Mouse (Mus musculus): ENCODE results near the gene Lfng. TPM values are rescaled to one million over a fixed set of nuclear protein-coding genes. Genes with fewer than 3 reads are reported as not detected.

Lfng gene
- total and polyA plus RNA-seq, 3 experiments = not detected

GRCm38 (mm10) chr5:140623791-140624190, 16.7 kb downstream of the Lfng start:
- Histone ChIP-seq H3K79me2 (replicated peaks; ENCODE audit: control insufficient read depth, extremely low read depth, insufficient read depth, poor library complexity, severe bottlenecking) (no peaks in the 10 kb centered on the region), H3K4me2 (ENCODE audit: insufficient read depth, low read depth, poor library complexity, severe bottlenecking) (no peak overlapping the region), H3K4me1 (ENCODE audit: control insufficient read depth in 1 of 2, insufficient read depth in 2 of 2) (peaks cover 0 to 6% of the 10 kb centered on the region in 2 experiments; a peak in 1 of 4 replicates), H3K4me3 (replicated peaks in 1 of 3; ENCODE audit: low read depth in 2 of 3, low read length in 2 of 3, poor library complexity in 1 of 3) (no peak overlapping the region), H3K9ac (ENCODE audit: insufficient read depth, low read depth) (no peak overlapping the region), H3K27me3 (replicated peaks) (no peaks in the 10 kb centered on the region), H3K9me3 (replicated peaks; ENCODE audit: low read length) (peaks cover 4% of the 10 kb centered on the region), H3K36me3 (replicated peaks in 1 of 2; ENCODE audit: control insufficient read depth in 1 of 2, insufficient read depth in 1 of 2, low read length in 1 of 2) (peaks cover 0 to 17% of the 10 kb centered on the region in 2 experiments), H3K27ac (ENCODE audit: insufficient read depth, low read depth) (no peak overlapping the region)
- TF ChIP-seq ZNF384 (IDR thresholded peaks at IDR 0.05; ENCODE audit: low read depth, low read length) = no peak
- no peak for TF ChIP-seq EP300 (IDR thresholded peaks at IDR 0.05; ENCODE audit: low read length)
- TF ChIP-seq MYC (IDR thresholded peaks at IDR 0.05; ENCODE audit: low read depth, low read length) = no peak
- TF ChIP-seq USF1 (IDR thresholded peaks at IDR 0.05; ENCODE audit: low read depth, low read length) = no peak
- no peak for TF ChIP-seq NRF1 (IDR thresholded peaks at IDR 0.05; ENCODE audit: low read depth, low read length)
- no peak for TF ChIP-seq UBTF (IDR thresholded peaks at IDR 0.05; ENCODE audit: low read depth, low read length)
- no peak for TF ChIP-seq IRF4 (IDR thresholded peaks at IDR 0.05; ENCODE audit: low read depth, low read length)
- no peak for TF ChIP-seq CHD1 (IDR thresholded peaks at IDR 0.05; ENCODE audit: low read depth, low read length)
- no peak for TF ChIP-seq PAX5 (IDR thresholded peaks at IDR 0.05; ENCODE audit: low read length)
- no peak for TF ChIP-seq ZKSCAN1 (IDR thresholded peaks at IDR 0.05; ENCODE audit: borderline replicate concordance, low read depth, low read length)
- no peak for TF ChIP-seq KAT2A (IDR thresholded peaks at IDR 0.05; ENCODE audit: insufficient replicate concordance, low read length)
- TF ChIP-seq ELF1 (IDR thresholded peaks at IDR 0.05; ENCODE audit: low read depth, low read length) = no peak
- TF ChIP-seq E2F4 (IDR thresholded peaks at IDR 0.05; ENCODE audit: insufficient replicate concordance, low read depth, low read length) = no peak
- TF ChIP-seq HCFC1 (IDR thresholded peaks at IDR 0.05; ENCODE audit: low read depth, low read length) = no peak
- dilution Hi-C loops (cut with MboI; ENCODE audit: extremely low pct_ligation_motif_present, extremely low pct_unique_long_range_greater_than_20kb, low sequenced_read_pairs) (no loop called here), in situ Hi-C loops (cut with MboI; ENCODE audit: low pct_ligation_motif_present, low pct_unique_long_range_greater_than_20kb, low sequenced_read_pairs) (no loop called here)
- DNase-seq (ENCODE audit: extremely low read depth) = no peak

- dilution Hi-C loops (cut with MboI; ENCODE audit: extremely low pct_ligation_motif_present, extremely low pct_unique_long_range_greater_than_20kb, low sequenced_read_pairs) = no loop called here
- in situ Hi-C loops (cut with MboI; ENCODE audit: low pct_ligation_motif_present, low pct_unique_long_range_greater_than_20kb, low sequenced_read_pairs) = no loop called here
- Histone ChIP-seq H3K79me2 (replicated peaks; ENCODE audit: control insufficient read depth, extremely low read depth, insufficient read depth, poor library complexity, severe bottlenecking) (no peaks in the 10 kb centered on the region), H3K27ac (ENCODE audit: insufficient read depth, low read depth) (no peak overlapping the region), H3K4me1 (ENCODE audit: control insufficient read depth in 1 of 2, insufficient read depth in 2 of 2) (peaks cover 0 to 6% of the 10 kb centered on the region in 2 experiments; a peak in 1 of 4 replicates), H3K27me3 (replicated peaks) (no peaks in the 10 kb centered on the region), H3K9ac (ENCODE audit: insufficient read depth, low read depth) (no peak overlapping the region), H3K4me3 (replicated peaks in 1 of 3; ENCODE audit: low read depth in 2 of 3, low read length in 2 of 3, poor library complexity in 1 of 3) (no peak overlapping the region), H3K36me3 (replicated peaks in 1 of 2; ENCODE audit: control insufficient read depth in 1 of 2, insufficient read depth in 1 of 2, low read length in 1 of 2) (peaks cover 0 to 17% of the 10 kb centered on the region in 2 experiments), H3K4me2 (ENCODE audit: insufficient read depth, low read depth, poor library complexity, severe bottlenecking) (no peak overlapping the region), H3K9me3 (replicated peaks; ENCODE audit: low read length) (peaks cover 4% of the 10 kb centered on the region)
- no peak for TF ChIP-seq MAFK (IDR thresholded peaks at IDR 0.05; ENCODE audit: insufficient replicate concordance, low read length)
- TF ChIP-seq SIN3A (IDR thresholded peaks at IDR 0.05; ENCODE audit: low read length) = no peak
- no peak for DNase-seq (ENCODE audit: extremely low read depth)
Measured at GRCm38 (mm10) chr5:140624238-140624637, 17.1 kb downstream of the Lfng start.

All from CH12.LX (cell line).